Mouse (Mus musculus): ENCODE results near the gene Ifnar1.

Ifnar1 gene

DNA sequence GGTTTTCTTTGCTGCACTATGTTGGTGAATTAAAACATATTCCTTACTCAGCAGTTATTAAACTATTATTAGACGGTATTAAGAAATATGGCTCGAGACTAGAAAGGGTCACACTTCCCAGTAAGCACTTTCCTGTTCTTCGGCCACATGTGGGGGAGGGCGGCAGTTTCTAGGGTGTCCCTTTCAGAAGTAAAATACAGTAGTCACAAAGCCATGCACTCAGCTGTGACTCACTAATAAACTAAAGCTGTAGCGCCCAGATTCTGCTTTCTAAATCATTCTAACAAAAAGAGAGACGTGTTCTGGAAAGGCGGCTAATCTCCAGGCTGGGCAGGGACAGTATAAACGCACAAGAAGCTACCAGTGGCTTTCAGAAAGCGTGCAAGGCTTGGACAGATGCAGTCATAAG, 23.3 kb upstream of the Ifnar1 start:
- no peak for DNase-seq

DNA sequence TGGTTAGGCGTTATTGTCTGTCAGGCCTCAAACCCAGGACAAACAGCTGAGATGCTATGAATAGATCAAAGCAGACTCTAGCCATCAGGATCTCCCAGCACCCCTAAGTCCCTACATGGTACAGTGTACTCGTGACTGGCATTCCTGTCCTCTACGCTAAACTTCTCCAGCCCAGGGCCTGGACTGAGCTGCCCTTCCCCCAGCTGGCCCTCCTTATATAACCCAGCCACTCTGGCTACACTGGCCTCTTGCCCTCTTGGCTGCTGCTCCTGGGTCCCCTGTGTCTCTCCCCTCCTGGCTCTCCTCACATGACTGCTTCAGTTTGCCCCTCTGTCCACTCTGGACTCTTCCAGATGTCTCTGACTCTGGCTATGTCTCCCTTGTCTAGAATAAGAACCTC, 22.4 kb upstream of the Ifnar1 start:
- DNase-seq: no peak

DNA sequence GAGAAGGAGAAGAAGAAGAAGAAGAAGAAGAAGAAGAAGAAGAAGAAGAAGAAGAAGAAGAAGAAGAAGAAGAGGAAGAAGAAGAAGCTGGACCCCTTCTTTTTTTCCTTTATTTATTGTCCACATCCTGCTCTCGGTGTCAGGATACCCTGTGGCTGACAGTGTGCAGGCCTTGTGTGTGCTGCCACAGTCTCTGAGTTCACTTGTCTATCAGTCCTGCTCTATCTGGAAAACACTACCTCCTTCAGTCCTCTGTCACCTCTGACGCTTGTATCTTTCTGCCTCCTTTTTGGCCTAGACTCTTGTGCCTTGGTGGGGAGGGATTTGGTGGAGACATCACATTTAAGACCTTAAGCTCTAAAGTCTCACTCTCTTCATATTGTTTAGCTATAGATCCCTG, 21.6 kb upstream of the Ifnar1 start:
- DNase-seq: no peak

DNA sequence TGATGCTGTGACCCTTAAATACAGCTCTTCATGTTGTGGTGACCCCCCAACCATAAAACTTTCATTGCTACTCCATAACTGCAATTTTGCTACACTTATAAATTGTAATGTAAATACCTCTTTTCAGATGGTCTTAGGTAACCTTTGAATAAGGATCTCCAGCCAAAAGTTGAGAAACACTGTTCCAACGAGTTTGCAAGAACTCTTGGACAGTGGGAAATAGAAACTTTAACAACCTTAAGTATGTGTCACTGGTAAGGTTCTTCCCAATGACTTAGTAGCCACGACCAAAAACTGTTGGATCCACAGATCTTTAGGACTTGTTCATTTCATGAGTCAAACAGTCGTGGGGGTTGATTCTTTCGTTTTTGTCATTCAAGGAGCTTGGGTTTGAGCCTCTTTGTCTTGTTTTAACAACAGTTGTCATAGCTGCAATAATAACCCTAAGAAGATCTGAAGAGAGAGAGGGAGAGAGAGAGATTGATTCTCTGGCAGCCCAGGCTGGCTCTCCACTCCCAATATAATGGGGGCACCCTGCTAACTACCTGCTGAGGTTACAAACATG, 21.1 kb upstream of the Ifnar1 start:
- no peak for DNase-seq

- DNase-seq: peak; percentile 92
Measured at GRCm38 (mm10) chr16:91464594-91465504, 20.2 kb upstream of the Ifnar1 start.

DNA sequence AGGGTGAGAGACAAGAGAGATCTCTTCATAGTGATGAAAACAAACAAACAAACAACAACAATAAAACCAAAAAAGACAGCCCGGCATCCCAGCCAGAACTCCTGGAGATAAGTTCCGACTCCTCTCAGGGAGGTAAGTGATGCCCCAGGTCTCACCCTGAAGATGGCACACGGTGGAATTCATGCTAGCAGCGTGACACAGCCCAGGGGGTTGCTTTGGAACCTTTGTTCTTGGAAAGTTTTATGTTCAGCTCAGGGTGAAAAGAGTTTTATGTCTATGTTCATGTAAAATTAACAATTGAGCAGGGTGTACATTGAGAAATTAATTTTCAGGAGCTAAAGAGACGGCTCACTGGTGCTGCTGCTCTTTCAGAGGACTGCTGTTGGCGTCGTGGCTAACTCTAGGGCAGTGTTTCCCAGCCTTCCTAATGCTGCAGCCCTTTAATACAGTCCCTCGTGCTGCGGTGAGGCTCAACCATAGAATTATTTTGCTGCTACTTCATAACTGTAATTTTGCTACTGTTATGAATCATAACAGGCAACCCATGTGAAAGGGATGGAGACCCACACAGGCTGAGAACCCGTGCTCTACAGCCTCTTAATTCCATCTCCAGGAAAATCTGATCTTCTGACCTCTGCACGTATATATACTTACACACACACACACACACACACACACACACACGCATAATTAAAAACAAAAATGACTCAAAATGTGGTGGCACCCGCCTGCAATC, 19.4 kb upstream of the Ifnar1 start:
- DNase-seq: no peak

DNA sequence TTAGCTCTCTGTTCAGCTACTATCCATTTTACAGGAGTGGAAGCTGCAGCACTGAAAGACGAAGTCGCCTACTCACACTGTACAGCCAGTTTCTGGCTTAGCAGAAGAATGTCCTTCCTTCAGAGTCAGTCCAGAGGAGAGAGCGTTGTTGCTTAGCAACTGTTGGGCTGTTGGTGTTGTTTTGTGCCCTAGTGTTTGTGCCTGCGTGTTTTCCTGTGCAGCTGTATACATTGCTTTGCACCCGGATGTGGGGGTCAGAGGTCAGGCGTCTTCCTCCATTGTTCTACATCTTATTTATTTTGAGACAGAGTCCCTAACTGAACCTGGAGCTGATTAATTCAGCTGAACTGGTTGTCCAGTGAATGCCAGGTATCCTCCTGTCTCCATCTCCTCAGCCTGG, 18.5 kb upstream of the Ifnar1 start:
- DNase-seq: peak; percentile 44

DNA sequence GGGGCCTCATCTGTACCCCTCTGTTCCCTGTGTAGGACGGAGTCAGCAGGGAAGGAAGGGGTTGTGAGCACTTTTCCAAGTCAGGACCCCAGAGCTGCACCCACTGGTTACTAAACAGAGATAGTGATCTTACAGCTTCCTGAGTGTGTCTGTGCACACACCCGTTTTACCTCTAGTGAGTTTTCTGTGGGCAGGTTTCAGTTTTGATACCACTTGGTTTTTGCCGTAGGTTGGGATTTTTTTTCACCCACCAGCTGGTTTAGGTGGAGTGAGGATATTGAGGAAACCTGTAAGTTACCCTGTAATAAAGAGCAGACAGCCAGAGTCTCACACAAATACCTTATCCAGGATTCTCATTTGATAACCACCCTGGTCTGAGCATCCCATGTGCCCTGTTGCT, 14.6 kb upstream of the Ifnar1 start:
- DNase-seq: no peak

GRCm38 (mm10) chr16:91471481-91471880, 13.6 kb upstream of the Ifnar1 start:
- DNase-seq: no peak

DNA sequence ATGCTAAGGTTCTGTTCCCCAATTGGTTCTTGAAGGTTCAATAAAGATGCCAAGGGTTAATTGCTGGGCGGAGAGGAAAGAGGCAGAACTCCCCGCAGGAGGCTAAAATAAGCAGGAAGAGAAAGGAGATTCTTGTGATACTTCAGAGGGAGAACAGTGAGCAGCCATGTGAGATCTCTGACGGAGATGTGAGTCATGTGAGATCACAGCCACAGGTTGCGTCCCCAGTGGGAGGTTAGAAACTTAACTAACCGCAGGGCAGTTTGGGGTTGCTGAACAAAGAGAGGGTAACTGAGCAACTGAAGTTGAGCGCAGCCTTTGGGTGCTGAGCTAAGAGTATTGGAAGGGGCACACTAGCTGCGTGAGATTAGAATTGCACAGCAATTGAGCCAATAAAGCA, 9.3 kb upstream of the Ifnar1 start:
- no peak for DNase-seq

GRCm38 (mm10) chr16:91478067-91478466, 7.0 kb upstream of the Ifnar1 start:
- no peak for DNase-seq

- DNase-seq: no peak
Measured at GRCm38 (mm10) chr16:91480517-91480916, 4.5 kb upstream of the Ifnar1 start.

DNA sequence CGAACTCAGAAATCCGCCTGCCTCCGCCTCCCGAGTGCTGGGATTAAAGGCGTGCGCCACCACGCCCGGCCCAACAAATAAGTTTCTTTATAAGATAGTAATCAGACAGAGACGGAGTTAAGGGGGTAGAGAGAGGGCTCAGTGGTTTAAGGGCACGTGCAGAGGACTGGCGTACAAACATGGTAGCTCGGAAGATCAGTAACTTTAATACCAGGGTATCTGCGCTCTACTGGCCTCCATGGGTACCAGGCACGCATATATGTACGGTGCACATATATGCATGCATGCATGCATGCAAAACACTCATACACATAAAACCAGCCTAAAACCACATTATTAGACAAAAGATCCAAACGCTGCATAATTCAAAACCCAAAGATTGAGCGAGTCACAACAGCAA, 651 bp upstream of the Ifnar1 start:
- no peak for DNase-seq

GRCm38 (mm10) chr16:91485841-91486240, 803 bp downstream of the Ifnar1 start:
- DNase-seq: no peak

GRCm38 (mm10) chr16:91488066-91488465, 3.0 kb downstream of the Ifnar1 start:
- no peak for DNase-seq

DNA sequence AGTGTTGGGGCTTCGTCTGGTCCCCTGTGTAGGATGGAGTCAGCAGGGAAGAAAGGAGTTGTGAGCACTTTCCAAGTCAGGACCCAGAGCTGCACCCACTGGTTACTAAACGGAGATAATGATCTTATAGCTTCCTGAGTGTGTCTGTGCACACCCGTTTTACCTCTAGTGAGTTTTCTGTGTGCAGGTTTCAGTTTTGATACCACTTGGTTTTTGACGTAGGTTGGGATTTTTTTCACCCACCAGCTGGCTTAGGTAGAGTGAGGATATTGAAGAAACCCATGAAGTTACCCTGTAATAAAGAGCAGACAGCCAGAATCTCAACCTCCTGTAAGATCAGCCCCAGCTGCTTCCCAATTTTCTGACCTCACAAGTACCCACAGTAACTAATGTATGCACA, 5.9 kb downstream of the Ifnar1 start:
- DNase-seq: no peak

- no peak for DNase-seq
Measured at GRCm38 (mm10) chr16:91491473-91491872, 6.4 kb downstream of the Ifnar1 start.

DNA sequence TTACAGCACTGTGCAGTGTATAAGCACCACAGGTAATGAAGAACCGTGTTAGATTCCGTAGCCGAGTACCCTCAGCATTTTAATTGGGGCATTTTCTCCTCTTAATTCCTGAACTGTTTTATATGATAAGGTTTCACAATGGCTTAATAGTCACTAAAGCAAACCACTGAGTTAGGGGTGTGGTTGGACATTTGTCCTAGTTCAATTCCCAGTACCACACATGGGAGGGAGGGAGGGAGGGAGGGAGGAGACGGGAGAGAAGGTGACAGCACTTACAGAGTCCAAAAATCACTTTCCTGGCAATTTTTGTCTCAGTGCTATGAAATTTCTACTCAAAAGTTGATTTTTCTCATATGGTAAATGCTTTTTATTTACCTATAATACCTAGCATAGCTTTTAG, 10.5 kb downstream of the Ifnar1 start:
- no peak for DNase-seq

DNA sequence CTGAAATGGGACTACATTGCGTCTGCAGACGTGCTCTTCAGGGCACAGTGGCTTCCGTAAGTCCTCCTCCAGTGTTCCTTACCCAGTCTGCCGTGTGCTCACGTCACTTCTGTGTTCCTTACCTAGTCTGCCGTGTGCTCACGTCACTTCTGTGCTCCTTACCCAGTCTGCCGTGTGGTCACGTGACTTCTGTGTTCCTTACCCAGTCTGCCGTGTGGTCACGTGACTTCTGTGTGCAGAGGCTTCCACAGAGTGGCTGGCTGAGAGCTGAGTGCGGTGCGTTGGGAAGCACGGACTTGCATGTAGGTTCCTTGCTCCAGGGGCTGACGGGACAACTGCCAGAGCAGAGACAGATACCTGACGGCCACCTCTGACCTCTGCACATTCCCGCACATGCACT, 11.2 kb downstream of the Ifnar1 start:
- no peak for DNase-seq

DNA sequence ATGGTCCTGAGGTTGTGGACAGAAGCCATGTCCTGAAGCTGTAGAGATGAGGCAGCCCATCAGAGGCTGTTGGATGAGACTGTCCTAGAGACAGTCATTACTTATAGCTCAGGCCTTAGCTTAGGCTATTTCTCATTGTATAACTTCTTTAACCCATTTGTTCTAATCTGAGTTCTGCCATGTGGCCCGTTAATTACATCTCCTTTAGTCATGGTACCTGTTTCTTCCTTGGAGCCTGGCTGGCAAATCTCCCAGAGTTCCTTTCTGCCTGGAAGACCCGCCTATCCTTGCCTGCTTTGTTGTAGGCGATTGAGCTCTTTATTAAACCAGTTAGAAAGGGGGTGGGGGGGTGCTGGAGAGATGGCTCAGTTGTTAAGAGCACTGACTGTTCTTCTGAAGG, 11.7 kb downstream of the Ifnar1 start:
- no peak for DNase-seq

DNA sequence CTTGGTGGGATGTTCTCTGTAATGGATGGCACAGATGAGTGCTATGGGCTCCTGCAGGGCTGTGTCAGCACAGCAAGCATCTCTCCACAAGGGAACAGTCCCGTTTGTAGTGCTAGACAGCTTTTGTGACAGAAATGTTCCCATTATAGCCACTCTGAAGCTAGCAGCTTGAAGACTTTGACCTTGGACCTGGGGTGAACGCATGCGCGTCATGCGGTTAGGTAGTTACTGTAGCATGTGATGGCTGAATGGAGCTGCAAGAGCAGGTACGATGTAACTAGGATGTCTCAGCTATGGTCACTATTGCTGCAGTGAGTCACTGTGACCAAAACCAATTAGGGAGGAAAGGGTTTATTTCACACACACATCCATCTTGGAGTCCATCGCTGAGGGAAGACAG, 13.0 kb downstream of the Ifnar1 start:
- no peak for DNase-seq

DNA sequence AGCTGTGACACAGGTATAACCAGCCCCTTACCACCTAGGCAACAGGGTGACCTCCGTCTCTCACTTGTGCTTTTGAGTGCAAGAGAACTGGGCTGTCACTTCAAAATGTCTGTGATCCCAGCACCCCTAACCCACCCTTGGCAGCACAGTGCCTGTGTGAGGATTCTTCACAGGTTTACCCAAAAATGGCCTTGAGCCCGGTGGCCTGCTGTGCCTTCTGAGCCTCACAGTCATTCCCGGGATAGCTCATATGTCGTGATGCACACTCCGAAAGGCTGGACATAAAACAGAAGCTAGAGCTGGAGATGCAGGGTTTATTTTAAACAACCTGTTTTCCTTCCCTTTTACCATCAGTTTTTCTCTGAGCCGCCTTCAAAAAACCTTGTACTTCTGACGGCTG, 19.7 kb downstream of the Ifnar1 start:
- DNase-seq: no peak

- no peak for DNase-seq
Measured at GRCm38 (mm10) chr16:91505116-91505601, 20.1 kb downstream of the Ifnar1 start.

GRCm38 (mm10) chr16:91506396-91506795, 21.4 kb downstream of the Ifnar1 start:
- no peak for DNase-seq

All from lung, postnatal 14 days (tissue).